Mouse (Mus musculus): ENCODE results near the gene Dtd1.
"Not testable (repeated sequence)": the region's sequence is repeated elsewhere in the genome, so short reads cannot be mapped to it uniquely, and the experiment has no call there.

Gene Dtd1

DNA sequence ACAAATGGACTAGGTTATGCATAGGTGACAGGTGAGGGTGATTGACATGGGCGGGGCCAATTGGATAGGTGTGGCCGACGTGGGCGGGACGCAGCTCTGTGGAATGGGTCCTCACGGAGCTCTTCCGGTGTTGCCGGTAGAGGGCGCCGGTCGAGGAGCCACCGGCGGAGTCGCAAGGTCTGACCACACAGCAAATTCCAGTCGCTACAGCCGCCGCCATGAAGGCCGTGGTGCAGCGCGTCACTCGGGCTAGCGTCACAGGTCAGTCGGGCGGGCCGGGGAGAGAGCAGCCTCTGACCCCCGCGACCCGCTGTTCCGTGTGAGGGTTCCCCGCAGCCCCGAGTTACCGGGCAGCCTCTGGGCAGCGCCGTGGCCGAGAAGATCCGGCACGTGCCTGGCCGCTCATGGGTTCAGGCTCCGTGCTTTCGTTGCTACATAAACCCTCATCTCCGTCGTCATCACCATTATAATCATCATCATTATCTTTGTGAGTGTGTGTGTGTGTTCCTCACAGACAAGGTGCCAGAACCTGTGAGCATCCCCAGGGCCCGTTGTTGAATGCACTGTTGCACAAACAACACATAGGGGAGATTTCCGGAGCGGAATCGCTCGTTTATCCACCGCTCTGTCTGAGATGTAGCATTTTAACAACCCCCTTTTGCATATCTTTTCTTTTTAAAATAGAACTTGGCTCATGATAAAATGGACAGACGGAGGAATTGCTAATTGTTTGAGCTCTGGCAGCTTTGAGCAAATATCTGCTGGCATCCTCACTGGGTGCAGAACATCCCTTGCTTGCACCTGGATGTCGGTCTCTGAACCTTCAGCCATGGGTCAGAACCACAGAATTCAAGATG lies at the start of gene Dtd1:
TSS of gene Dtd1 (plus strand) at position 67 of the 857 bp plus-strand sequence.
- peak; percentile 91 for DNase-seq

DNA sequence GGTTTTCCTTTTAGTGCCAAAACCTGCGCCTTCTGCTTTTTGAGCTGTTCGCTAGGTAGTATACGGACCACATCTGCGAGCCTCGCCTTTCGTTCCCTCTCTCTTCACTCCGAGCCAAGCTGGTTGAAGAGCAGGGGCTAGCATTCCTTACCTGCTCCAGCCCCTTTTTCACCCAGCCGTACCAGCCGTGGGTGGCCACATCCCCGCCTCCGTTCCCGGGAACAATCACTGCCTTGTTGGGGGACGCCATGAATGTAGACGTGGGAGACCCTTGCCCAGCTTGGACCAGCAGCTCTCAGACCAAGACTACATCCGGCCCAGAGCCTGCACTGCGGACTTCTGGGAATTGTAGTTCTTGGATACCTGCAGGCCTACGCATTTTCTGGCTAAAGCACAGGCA lies 49.2 kb upstream of the Dtd1 start, which contains the start of gene Rbbp9:
TSS of gene Rbbp9 (minus strand) at position 341 of the 400 bp plus-strand sequence.
- peak; percentile 89 for DNase-seq

- no peak for DNase-seq
These were observed 45.8 kb upstream of the Dtd1 start for GRCm38 (mm10) chr2:144553905-144554304.

GRCm38 (mm10) chr2:144555286-144555819 lies 44.3 kb upstream of the Dtd1 start:
- DNase-seq = no peak

DNA sequence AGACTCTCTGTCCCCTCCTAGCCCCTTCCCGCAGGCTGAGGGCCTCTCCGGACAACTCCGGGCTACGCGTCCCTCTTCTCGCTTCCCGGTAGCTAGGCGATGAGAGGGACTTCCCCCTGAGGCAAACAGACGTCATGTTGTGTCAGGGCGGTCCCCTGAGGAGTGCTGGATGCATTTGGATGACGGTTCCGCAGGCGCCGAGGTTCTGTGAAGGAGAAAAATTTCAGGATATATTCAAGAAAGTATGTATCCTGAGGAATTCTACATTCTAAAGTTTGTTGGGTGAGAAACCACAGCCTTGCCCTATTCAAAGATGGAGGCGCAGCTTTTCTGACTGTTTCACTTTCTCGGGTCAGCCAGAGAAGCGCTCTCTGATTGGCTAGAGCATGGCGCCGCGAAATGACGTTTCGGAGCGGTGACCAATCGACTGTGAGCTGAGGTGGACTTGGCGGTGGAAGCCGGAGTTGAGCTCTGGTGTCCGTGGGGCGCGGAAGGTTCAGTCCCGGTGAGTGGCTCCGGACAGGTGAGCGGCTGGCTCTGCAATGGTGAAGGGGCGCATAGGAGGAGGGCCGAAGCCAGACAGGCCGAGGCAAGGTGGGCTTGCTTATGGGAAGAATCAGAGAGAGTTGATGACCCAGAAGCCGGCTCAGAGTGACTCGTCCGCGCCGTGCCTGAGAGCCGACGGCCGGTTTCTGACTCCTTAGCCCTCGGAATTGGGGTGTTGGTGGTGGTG lies 43.7 kb upstream of the Dtd1 start, which contains the start of gene Sec23b:
TSS of gene Sec23b (plus strand) at position 410 of the 733 bp plus-strand sequence.
- DNase-seq = peak; percentile 99

GRCm38 (mm10) chr2:144588723-144589122 lies 11.0 kb upstream of the Dtd1 start:
- no peak for DNase-seq

- DNase-seq = not testable (repeated sequence)
These were observed 6.7 kb upstream of the Dtd1 start for GRCm38 (mm10) chr2:144593036-144593435.

GRCm38 (mm10) chr2:144593951-144594651 lies 5.6 kb upstream of the Dtd1 start, which contains the start of gene Smim26:
TSS of gene Smim26 (plus strand) at chr2:144594054.
- peak; percentile 91 for DNase-seq

DNA sequence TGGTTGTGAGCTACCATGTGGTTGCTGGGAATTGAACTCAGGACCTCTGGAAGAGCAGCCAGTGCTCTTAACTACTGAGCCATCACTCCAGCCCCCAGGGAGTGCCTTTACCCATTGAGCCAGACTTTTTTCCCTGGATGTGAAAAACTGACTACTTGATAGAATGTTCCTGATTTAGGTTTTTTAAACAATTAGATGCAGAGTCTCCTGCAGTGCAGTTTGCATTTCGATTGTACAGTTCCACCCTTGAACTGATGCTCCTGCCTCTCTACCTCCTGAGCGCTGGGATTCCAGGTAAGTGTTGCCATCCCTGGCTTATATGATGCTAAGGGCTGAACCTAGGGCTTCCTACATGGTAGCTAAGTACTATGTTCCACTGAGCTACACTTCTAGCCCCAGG lies 1.7 kb upstream of the Dtd1 start:
- DNase-seq = no peak

- no peak for DNase-seq
These were observed 1.9 kb downstream of the Dtd1 start for GRCm38 (mm10) chr2:144601576-144601975.

- no peak for DNase-seq
These were observed 14.3 kb downstream of the Dtd1 start for GRCm38 (mm10) chr2:144613956-144614355.

DNA sequence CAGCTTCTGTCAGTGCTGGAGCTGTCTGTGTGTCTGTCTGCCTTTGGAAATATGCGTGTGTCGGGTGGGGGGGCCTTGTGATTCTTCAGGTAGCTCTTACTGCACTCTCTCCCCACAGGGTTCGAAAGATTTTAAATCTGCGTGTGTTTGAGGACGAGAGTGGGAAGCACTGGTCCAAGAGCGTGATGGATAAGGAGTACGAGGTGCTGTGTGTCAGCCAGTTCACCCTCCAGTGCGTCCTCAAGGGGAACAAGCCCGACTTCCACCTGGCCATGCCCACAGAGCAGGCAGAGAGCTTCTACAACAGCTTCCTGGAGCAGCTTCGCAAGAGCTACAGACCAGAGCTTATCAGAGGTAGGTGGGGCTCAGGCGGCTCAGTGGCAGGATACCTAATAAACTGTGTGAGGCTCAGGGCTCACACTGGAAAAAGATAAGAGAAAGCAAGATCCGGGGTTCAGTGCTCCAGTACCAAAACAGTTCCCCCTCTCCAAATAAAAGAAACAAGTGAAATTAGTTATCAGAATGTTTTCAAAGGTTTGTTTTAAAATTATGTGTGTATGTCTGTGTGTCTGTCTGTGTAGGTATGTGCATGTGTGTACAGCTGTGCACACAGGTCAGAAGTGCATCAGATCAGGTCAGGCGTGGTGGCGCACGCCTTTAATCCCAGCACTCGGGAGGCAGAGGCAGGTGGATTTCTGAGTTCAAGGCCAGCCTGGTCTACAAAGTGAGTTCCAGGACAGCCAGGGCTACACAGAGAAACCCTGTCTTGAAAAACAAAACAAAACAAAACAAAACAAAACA lies 17.6 kb downstream of the Dtd1 start:
- DNase-seq = no peak

DNA sequence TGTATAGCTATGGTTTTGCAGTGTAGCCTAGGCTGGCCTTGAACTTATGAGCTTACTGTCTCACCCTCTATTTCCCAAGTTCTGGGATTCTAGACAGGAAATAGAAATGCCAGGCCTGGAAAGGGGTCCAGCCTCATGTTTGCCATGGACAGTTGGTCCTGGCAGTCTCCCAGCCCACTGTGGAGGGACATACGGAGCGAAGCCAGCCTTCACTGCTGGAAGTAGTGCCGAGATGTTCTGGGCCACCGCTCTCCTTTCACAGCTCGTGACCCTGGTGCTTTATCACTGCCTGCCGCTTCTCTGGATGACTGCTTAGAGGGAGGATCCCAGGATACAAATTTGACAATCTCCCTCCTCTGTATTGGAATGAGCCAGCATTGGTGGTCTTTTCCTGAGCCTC lies 21.8 kb downstream of the Dtd1 start:
- DNase-seq = no peak

DNA sequence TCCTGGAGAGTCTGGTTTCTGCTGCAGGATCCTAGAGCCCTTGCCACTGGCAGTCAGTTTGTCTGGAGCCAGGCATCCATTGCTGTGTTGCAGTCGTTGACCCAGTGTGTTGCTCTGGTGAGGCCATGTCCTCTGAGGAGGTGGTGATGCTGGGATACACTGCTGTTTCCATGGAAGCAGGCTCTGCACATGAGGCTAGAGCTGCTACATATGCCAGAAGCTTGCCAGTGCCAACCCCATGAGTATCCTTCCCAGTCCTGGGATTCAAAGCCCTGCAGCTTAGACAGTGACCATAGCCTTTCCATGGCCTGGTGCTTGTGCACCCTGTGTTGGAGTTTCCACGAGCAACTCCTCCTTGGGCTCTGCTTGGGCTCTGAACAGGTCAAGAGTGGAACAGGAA lies 33.9 kb downstream of the Dtd1 start:
- DNase-seq = no peak

DNA sequence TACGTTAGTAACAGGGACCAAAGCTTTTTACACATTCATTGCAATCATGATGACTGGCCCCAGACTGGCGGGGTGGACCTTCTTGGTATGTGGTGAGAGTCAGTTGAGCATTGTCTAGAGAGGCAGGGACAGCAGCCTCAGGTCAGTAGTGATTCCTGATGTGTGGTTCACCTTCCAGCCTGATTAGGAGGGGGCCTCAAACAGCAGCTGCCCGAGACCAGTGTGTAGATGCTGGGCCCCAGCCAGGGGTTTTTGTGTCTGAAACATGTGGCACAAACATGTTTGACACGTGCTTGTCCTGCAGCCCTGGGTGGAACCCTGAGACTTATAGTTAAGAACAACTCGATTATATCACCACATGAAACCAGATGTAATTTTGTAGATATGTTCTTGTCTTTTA lies 34.5 kb downstream of the Dtd1 start:
- DNase-seq = no peak

- no peak for DNase-seq
These were observed 35.0 kb downstream of the Dtd1 start for GRCm38 (mm10) chr2:144634729-144635128.

- DNase-seq = peak; percentile 65
These were observed 36.1 kb downstream of the Dtd1 start for GRCm38 (mm10) chr2:144635644-144636320.

- no peak for DNase-seq
These were observed 37.5 kb downstream of the Dtd1 start for GRCm38 (mm10) chr2:144637204-144637603.

GRCm38 (mm10) chr2:144637671-144638395 lies 38.1 kb downstream of the Dtd1 start:
- DNase-seq = peak; percentile 29

GRCm38 (mm10) chr2:144638719-144639118 lies 39.0 kb downstream of the Dtd1 start:
- peak; percentile 48 for DNase-seq

DNA sequence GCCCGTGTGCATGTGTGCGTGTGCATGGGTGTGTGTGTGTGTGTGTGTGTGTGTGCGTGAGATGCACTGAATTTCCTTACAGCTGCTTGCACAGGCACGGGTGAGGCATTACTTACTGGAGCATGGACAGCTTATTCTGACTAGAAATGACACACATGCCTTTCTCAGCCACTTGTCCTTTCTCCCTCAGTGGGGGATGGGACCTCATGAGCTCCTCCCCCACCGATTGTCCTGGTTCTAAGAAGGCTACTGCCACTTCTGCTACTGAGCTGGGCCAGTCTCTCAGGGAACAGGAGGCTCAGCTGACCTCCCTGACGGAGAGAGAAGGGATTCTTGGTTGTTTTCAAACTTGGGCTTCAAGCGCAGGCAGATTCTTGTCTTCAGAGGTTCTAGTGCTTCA lies 40.4 kb downstream of the Dtd1 start:
- DNase-seq = peak; percentile 84
